Mouse (Mus musculus): ENCODE measurements around the gene Mettl2. TPM values are rescaled to one million over a fixed set of nuclear protein-coding genes. Genes with fewer than 3 reads are reported as not detected.
"Not testable (repeated sequence)": the region's sequence is repeated elsewhere in the genome, so short reads cannot be mapped to it uniquely, and the experiment has no call there.

Gene Mettl2
- 10 to 100 TPM; 25.5 to 25.9 TPM for total RNA-seq (2021)

DNA sequence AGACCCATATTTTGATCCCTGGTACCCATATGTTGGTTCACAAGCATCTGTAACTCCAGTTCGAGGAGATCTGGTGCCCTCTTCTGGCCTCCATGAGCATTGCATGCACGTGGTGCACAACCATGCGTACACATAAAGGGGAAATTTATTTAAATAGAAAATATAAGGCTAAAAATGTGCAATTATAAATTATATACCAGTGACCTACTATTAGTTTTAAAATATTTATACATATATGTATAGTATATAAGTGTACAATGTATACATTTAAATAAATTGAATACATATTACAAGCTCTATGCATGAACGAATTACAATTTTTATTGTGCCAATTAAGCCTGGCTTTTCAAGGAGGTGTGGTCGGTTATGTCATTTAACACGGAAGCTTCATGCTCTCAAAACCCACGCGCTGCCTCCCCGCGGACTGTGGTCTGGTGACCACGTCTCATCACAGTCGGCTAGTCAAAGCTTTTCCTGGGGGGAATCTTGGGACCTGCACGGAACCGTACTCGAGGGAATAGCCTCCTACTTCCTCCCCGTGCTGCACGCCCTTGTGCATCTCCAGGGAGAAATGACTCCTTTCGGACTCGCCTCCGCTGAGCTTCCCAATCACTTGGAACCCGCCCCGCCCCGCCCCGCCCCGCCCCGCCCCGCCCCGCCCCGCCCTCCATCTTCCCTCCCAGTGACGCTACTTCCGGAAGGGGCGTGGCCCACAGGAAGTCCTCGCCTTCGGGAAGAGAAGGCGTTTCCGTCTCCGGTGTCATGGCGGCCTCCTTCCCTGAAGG lies at the start of gene Mettl2:
Mettl2 (plus strand) TSS at position 691 of the 785 bp plus-strand sequence.
- intact Hi-C loops (cut with DNase I): no loop called here
- DNase-seq: peak; percentile 89

DNA sequence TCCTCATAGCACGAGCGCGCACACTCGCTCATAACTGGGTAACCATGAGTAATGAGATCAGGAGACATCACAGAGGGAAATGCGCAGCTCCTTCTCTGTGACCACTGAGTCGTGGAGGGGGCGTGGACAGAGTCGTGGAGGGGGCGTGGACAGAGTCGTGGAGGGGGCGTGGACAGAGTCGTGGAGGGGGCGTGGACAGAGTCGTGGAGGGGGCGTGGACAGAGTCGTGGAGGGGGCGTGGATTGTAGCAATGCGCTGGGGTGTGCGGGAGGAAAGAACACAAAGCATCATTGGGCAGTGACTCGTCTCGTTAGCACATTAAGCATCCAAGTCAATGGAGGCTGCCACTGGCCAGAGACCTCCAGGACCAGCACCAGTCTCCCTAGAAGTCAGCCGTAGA lies 13.8 kb upstream of the Mettl2 start:
- DNase-seq; intact Hi-C loops (cut with DNase I): not testable (repeated sequence)

DNA sequence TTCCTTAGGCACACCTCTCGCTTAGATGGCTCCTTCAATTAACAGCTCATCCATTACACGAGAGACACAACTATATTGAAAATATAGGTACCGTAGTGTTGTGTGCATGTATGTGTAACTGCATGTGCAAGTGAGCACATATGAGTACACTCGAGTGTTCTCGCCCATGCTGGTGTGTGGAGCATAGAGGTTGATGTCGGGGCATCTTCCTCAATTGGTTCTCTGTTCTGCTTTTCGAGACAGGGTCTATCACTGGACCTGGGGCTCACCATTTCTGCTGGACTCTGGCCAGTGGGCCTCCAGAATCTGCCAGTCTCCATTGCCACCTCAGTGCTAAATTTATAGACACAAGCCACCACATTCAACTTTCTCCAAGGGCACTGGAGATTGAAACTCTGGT lies 8.4 kb upstream of the Mettl2 start:
- intact Hi-C loops (cut with DNase I): no loop called here
- no peak for DNase-seq

DNA sequence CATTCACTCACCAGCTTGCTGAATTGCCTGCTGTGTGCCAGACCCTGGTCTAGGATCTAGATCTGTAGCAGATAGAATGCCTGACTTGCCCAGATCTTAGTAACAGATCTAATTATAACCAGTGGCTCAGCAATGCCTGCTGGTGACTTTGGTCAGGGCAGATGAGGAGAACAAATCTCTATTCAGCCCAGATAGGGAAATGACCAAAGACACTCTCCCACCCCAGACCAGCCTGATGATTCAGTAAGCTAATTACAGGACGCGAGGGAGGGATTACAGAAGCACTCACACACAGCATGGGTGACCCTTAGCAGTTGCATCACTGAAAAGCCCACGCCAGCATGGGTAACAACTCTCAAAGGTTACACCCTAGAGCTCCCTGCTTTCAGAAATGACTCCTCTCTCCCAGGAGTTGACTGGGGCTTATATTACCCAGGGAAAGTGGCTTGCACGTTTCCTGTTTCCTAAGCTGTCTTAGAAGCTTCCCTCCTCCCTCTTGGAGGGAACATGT lies 5.6 kb upstream of the Mettl2 start:
- no peak for DNase-seq
- intact Hi-C loops (cut with DNase I): loop anchor here (5.0 kb wide), 2 partner anchors 348 to 528 kb away; no protein-coding TSS in a partner anchor

DNA sequence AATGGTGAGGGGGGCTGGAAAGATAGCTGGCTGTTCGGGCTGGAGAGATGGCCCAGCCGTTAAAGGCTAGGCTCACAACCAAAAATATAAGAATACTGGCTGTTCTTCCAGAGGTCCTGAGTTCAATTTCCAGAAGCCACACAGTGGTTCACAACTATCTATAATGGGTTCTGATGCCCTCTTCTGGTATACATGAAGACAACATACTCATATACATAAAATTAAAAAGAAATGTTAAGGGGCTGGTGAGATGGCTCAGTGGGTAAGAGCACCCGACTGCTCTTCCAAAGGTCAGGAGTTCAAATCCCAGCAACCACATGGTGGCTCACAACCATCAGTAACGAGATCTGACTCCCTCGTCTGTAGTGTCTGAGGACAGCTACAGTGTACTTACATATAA lies 4.4 kb upstream of the Mettl2 start:
- DNase-seq: not testable (repeated sequence)
- intact Hi-C loops (cut with DNase I): loop anchor here (5.0 kb wide), 2 partner anchors 349 to 529 kb away; no protein-coding TSS in a partner anchor

DNA sequence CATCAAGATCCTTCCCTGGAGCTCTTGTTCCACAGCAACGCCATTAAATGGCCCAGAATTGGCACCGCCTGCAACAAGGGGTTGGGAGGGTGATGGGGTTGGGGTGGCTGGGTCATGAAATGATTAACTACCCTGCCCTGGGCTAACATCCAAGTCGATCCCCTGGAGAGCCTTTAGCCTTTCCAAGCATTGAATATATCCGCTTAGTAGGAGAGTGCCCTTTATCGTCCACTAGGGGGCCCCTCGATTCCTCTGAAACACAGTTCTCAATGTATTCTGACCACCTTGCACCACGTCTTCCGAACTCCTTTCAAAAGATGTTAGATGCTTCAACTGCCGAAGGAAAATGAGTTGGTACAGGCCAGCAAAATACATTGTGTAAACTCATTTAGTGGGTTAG lies 2.2 kb upstream of the Mettl2 start:
- intact Hi-C loops (cut with DNase I): loop anchor here (5.0 kb wide), 2 partner anchors 352 to 532 kb away; no protein-coding TSS in a partner anchor
- DNase-seq: peak; percentile 62

DNA sequence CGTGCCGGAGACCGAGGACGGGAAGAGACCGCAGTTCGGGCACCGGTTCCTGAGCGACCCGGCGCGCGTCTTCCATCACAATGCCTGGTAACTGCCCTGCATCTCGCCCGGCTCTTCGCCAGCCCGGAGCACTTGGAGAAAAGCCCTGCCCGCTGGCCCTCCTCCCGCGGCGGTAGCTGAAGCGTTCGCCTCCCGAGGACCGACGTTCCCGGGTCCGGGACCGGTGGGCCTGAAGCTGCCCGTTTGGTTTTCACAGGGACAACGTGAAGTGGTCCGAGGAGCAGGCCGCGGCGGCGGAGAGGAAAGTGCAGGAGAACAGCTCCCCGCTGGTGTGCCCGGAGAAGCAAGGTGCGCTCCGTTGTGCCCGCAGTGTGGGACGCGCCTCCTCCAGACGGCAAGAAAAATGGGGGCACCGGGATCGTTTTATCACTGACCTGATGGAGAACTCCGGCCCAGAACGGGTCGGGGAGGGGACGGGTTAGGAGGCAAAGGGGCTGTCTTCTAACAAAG lies 350 bp downstream of the Mettl2 start:
- DNase-seq: no peak
- intact Hi-C loops (cut with DNase I): no loop called here

DNA sequence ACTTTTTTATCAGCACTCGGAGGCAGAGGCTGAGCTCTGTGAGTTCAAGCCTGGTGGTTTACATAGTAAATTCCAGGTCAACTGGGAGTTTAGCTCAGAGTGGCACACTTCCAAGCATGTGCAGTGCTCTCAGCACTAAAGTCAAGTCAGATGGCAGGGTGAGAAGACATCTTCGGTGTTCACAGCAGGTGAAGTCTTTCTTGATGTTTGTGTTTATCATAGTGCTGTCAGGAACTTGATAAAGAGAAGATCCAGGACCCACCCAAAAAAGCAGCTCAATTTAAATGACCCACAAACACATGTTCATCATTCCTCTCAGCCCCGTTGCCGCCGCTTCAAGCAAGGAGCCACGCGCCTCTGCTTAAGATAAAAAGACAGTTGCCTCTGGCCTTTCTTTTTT lies 9.5 kb downstream of the Mettl2 start:
- DNase-seq: no peak
- intact Hi-C loops (cut with DNase I): loop anchor here (10.0 kb wide), 1 partner anchor 611 kb away; no protein-coding TSS in a partner anchor

DNA sequence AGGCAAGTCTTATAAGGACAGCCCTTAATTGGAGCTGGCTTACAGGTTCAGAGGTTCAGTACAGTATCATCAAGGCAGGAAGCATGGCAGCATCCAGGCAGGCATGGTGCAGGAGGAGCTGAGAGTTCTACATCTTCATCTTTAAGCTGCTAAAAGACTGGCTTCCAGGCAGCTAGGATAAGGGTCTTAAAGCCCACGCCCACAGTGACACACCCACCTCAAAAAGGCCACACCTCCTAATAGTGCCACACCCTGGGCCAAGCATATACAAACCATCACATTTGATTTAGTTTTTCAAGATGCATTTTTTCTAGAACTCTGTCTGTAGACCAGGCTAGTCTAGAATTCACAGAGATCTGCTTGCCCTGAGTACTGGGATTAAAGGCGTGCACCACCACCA lies 11.0 kb downstream of the Mettl2 start:
- not testable (repeated sequence) for DNase-seq
- intact Hi-C loops (cut with DNase I): loop anchor here (10.0 kb wide), 1 partner anchor 612 kb away; no protein-coding TSS in a partner anchor

DNA sequence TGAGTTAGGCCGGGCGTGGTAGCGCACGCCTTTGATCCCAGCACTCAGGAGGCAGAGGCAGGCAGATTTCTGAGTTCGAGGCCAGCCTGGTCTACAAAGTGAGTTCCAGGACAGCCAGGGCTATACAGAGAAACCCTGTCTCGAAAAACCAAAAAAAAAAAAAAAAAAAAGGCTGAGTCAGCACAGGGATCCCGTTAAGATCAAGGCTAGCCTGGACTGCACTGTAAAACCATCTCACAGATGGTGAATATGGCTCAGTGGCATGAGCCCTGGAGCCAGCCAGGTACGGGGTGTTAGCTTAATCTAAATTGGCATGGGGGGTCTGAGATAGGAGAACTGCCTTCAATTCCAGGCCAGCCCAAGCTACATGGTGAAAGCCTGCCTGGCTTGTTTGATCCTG lies 14.3 kb downstream of the Mettl2 start:
- intact Hi-C loops (cut with DNase I); DNase-seq: not testable (repeated sequence)

DNA sequence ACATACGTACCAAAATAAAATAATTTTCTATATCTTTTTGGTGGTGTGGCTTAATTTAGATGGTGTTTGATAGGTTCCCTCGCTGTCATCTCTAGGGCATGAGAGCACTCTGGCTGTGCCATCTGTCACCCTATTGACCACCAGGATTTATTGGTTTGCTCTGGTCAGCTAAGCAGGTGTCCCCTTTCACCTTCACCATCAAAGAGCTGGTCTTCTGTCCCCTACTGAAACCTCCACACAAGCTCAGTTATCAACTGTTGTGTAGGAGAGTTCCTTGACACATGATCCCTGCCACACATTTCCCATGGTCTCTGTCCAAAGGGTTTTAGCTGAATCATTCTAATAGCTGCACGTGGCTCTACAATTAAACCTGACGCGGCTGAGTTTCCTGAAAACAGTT lies 14.9 kb downstream of the Mettl2 start:
- no peak for DNase-seq
- intact Hi-C loops (cut with DNase I): no loop called here

DNA sequence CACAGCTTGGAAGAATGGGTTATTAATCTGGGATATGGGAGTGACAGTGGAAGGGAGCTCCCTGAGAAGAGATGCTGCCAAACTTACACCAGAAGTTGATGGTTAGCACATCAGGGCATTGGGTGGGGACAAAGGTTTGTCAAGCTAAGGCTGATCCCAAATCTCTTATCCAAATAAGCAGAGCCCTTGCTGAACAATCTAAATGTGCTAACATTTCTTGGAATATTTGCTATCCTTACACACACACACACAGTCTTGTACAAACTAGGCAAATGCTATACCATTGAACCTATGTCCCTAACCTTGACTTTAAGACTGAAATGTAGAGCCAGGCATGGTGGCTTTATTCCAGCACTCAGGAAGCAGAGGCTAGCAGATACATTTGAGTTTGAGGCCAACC lies 17.3 kb downstream of the Mettl2 start:
- DNase-seq: no peak
- intact Hi-C loops (cut with DNase I): no loop called here

DNA sequence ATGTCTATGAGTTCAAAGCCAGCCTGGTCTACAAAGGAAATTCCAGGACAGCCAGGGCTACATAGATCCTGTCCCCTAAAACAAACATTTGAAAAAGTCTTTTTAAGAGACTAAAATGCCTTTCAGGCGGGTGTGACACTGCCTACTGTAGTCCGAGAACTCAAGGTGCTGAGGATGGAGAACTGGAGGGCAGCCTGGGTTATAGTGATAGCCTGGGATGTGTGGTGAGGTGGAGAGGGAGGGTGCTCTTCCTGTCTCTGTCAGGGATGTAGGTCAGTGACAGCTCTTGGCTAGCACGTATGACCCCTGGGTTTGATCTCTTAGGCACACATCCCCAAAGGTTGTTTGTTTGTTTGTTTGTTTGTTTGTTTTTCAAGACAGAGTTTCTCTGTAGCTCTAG lies 17.9 kb downstream of the Mettl2 start:
- no peak for DNase-seq
- intact Hi-C loops (cut with DNase I): no loop called here

DNA sequence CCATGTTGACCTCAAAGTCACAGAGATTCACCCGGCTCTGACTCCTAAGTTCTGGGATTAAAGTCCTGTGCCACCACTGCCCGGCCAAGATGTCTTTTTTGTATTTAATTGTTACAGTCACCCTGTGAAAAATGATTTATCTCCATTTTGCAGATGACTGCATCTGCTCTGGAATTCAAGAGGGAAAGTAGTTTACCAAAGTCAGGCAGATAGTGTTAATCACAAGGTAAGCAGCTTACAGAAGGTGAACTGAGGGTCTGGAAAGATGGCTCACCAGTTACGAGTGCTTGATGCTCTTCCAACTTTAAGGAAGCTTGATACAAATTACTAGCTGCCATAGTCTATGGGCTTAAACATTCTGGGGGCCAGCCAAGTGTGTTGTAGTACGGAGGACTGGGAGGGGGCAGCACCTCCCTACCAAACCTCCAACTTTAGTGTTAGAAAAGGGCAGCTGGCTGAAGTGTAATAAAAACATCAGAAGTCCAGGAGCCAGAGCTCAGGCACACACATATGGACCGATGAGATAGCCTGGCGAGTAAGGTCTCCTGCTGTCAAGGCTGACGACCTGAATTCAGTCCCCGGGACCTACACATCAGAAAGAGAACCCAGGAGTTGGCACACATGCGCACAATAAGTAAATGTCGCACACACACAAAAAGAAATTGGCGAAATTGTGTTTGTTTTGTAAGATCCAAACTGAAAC lies 18.4 kb downstream of the Mettl2 start:
- intact Hi-C loops (cut with DNase I): no loop called here
- no peak for DNase-seq

DNA sequence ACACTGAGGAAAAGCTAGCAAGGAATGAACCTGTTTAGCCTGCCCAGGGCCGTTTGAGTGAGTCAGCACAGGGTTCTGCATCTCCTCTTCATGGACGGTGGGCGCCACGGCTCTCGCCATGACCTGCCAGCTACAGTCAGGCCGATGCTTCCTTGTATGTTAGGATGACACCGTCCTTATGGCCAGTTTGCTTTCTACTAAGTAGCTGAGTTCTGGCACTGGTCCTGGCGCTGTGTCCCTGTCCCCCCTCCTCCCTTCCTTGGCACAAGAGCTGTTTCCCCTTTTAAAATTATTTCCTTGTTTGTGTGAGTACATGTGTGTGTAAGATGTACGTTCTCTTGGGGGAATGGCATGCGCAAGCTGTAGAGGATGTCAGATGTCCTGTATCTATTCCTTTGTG lies 19.0 kb downstream of the Mettl2 start:
- intact Hi-C loops (cut with DNase I): no loop called here

DNA sequence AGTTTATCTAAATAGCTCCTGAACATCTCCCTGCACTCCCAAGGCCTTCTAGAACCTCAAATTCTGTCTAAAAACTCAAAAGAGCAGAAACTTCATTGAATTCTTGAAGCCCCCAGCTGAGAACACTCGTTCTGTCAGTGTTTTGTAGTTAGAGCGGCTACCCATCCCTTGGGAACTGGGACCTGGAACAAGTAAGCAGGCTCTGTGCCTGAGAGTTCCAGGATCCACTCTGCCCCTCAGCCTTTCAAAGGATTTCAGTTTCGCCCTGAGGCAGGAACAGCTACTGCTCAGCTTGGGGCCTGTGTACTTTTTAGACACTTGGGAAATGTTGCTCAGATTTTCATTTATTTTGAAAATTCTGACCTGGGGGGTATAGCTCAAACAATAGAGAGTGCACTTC lies 20.4 kb downstream of the Mettl2 start, which contains the start of gene Gm10842:
Gm10842 (plus strand) TSS at position 301 of the 400 bp plus-strand sequence.
- intact Hi-C loops (cut with DNase I): no loop called here
- DNase-seq: no peak

More for the DNA sequence above, 19.0 kb downstream of the Mettl2 start:
- no peak for DNase-seq

DNA sequence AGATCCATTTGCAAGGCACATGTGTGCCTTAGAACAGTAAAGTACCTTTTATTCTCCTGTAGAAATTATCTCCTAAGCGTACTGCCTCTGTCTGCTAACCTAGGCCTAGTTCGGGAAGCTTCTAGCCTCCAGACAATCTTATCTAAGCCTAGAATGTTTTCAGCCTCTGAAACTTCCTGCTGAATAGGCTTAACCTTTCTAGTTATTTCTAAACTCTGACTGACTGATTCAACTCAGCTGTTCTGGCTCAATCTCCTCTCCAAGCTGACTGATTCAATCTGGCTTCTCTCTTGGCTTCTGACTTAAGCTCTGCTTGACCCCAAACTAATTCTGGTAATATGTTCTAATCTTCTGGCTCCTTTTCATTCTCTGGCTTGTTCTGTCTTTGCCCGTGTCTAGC lies 23.1 kb downstream of the Mettl2 start:
- no peak for DNase-seq
- intact Hi-C loops (cut with DNase I): no loop called here

DNA sequence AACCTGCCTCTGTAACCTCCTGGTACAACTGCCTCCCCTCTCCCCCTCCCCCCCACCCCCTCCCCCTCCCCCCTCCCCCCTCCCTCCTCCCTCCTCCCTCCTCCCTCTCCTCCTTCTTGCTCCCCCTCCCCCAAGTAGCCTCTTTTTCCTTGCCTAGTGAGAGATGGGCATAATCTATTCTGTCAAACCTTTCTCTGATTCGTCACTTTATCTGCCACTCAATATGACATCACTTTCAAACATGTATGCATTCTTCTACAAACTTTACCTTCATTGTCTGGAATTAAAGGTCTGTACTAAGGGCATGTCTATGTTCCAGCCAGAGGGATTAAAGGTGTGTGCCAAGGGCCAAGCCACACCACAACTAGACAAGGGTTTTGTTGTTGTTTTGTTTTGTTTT lies 23.5 kb downstream of the Mettl2 start:
- no peak for DNase-seq
- intact Hi-C loops (cut with DNase I): no loop called here

DNA sequence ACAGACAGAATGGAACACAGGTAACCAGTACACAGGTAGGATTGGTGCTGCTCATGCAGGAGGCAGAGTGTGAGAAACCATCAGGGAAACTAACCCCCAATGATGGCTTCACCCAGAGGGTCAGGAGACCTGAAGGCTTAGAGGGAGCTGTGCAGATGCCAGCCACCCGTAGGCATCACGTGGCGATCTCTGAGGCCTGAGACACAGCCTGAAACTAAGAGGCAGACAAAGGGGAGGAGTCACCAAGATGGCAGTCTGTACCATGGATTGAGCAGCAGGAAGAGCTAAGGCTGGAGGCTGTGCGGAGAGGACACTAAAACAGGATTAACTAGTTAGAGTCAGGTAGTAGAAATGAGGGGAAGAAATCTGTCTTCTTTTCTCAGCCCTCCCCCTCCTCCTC lies 24.5 kb downstream of the Mettl2 start:
- DNase-seq: no peak
- intact Hi-C loops (cut with DNase I): no loop called here

DNA sequence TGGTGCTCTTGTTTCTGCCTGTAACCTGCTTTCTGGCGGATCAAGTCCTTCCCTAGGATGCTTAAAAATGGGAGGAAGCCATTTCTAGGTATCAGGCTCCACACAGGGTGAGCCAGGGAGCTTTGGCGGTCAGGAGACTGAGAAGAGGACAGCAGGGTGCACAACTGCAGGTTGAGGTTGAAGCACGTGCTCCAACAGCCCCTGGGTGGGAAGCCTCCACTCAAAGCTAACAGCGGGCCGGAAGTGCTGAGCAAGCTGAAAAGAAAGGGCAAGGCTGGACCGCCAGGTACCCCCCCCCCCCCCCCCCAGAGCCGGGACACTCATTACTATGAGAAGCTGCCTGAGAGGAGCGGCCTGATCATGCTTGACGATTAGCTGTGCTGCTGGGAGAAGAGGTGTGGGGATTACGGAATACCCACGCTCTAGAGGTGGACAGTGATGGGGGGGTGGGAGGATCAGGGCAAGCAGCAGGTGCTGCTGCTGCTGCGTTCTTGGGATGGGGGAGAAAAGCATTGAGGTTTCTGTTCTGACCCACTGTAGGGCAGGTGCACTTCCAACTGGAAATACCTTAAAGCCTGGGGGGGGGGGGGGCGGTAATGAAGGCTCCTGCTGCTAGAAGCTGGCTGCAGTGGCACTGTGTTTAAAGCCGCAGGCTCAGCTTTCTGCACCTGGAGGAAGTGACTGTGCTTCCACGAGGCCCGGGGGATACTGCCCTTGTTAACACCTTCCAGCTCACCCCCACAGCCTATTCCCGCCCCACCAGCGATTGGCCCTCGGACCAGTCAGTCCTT lies 25.2 kb downstream of the Mettl2 start:
- no peak for DNase-seq
- intact Hi-C loops (cut with DNase I): no loop called here

DNA sequence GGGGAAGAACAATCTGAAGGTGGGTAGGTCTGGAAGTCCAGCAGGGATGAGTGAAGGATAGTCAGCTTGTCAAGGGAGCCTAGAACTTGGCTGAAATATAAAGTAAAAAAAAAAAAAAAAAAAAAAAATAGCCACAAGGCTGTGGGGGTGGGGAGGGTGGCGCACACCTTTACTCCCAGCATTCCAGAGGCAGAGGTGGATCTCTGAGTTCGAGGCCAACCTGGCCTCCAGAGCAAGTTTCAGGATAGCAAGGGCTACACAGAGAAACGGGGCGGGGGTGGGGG lies 25.7 kb downstream of the Mettl2 start:
- intact Hi-C loops (cut with DNase I): no loop called here

More for the DNA sequence above, 25.7 kb downstream of the Mettl2 start:
- DNase-seq: no peak
